Mouse (Mus musculus) heart, postnatal 36 days (tissue): ENCODE measurements around the gene Cntn4. TPM values are rescaled to one million over a fixed set of nuclear protein-coding genes. Genes with fewer than 3 reads are reported as not detected.

ENCODE experiments used
- DNase-seq, 2 experiments: peaks; one replicate each; pipeline ENCODE4 v3.0.0; 2021 to 2022
- intact Hi-C: fragments of 180-260 bp; cut with DNase I; formaldehyde crosslinking; loops from one replicate; pipeline ENCODE4 v1.15.1; 2025
- total RNA-seq, 2 experiments: library from RNA; stranded (reverse); gene quantifications; 2 replicates each; pipeline ENCODE4 v1.2.3; 2021

The Cntn4 gene
- total RNA-seq, 2 experiments from 2014 or later = not detected

DNA sequence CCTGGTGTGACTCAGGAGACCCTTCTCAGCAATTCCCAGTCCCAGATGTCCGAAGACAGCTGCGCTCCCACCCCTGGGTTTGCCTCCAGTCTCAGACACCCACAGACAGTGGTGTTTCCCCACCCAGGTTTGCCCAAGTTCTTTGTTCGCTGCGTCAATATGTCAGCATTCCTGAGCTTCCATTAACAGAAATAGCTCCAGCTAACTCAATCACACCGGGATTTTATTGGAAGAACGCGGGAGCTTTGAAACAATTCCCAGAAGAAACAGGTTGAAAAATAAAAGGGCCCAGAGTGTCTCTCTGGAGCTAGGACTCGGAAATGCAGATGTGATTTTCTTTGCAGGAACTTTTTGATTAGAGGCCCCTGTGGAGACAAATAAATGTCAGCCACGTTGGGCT is 916.3 kb downstream of the Cntn4 start:
- no peak for DNase-seq

DNA sequence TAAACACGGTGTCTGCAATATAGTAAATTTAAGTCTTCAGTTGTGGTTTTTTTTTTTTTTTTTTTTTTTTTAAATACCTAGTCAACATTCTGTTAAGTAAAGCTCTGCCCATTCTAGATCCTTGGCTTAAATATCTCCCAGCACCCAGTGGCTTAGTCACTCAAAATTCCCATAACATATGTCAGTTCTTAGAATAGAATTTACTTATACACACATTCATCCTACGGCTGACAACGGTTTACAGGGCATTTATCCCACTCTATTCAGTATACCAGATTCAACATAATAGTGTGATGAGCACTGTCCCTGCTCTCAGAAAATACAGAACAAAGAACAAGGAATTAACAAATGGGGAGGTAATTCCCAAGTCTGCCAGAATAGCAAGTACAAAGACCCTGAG is 939.6 kb downstream of the Cntn4 start:
- intact Hi-C loops = no loop called here
- DNase-seq = no peak

More for the DNA sequence above, 916.3 kb downstream of the Cntn4 start:
- intact Hi-C loops = no loop called here

DNA sequence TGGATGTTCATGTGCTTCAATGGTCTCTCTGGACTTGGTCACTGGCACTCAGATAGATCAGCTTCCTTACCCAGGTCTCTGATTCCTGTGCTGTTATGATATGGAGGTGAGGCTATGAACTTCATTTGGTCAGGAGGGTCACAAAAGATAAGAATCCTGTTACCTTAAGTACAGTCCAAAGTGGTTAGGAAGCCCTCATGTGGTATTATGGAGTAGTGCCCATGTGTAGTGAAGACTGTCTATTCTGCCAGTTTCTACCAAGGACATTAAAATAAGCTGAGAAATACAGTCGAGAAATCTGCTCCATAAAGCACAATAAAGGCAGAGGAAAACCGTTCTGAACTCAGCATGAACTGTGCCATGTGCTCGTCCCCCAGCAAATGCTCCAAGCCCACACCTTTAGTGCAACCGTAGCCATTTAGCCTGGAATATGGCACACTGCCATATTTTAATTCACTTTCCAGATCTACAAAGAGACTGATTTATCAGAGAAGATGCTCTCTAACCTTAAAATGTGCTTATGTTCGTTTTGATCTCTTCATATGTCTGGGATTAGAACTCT is 943.8 kb downstream of the Cntn4 start:
- no peak for DNase-seq
- intact Hi-C loops = no loop called here

DNA sequence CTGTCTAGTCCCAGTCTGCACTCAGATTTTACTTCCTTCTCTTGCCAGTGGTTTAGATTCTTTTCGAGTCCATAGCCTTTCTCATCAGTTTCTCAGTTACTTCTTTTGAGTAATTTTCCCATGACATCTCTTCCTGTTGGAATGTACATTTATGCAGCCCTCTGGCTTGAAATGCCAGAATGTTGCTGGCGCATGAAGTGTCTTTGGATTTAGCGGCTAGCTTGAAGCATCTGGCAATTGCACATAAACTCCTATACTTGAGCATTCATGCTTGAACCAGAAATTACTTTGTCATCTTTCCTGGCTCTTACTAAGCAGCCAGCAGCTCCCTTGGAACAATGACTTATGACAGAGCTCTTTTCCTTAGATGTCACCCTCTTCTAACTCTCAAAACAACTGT is 965.6 kb downstream of the Cntn4 start:
- no peak for DNase-seq

DNA sequence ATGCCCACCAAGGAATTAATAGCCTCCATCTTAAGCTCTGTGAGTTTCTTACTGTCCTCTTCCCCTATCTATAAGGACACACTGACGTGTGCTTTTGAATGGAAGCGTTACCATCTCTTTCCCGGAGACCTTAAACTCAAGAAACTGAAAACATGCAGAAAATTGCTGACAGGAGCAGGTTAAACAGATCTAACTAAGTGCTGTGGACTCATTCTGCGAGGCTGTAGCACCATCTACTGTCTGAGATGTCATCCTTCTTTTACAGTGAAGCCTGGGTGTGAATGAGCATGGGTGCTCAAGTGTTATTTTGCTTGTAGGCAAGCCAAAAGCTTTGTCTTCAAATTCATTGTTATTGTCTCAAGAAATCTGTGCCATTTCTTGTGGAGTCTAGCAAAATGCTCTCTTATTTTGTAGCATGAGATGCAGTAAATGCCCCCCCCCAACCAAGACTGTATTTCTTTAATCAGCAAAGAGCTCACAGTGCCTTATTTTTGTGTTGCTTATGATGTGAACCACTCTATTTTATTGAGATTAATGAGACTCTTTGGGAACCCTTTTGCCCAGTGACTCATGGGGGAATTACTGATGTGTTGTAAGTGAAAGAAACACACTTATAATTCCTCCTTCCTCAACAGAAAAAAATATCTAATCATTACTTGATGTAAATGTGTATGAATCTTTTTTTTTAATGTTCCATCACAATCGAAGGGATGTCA is 968.2 kb downstream of the Cntn4 start:
- DNase-seq = peak; percentile 1 to 3
- intact Hi-C loops = no loop called here

More for the DNA sequence above, 965.6 kb downstream of the Cntn4 start:
- intact Hi-C loops = no loop called here

DNA sequence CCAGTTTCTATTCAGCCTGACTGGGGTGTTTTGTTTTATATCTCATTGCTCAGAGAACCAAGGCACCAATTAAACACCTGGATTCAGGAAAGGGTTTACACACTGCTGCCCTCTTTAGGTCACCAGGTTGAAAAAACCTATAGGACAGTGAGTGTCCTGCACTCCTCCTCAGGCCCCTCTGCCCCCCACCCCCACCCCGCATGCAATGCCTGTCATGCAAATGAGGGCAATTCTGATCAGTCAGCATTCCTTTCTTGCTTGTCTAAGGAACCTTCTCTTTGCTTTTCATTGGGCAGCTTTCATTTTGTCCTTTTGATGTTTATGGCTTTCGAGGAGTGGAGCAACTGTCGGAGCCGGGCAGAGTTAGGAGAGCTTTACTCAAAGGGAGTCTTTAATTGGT is 969.5 kb downstream of the Cntn4 start:
- intact Hi-C loops = no loop called here
- DNase-seq = no peak

DNA sequence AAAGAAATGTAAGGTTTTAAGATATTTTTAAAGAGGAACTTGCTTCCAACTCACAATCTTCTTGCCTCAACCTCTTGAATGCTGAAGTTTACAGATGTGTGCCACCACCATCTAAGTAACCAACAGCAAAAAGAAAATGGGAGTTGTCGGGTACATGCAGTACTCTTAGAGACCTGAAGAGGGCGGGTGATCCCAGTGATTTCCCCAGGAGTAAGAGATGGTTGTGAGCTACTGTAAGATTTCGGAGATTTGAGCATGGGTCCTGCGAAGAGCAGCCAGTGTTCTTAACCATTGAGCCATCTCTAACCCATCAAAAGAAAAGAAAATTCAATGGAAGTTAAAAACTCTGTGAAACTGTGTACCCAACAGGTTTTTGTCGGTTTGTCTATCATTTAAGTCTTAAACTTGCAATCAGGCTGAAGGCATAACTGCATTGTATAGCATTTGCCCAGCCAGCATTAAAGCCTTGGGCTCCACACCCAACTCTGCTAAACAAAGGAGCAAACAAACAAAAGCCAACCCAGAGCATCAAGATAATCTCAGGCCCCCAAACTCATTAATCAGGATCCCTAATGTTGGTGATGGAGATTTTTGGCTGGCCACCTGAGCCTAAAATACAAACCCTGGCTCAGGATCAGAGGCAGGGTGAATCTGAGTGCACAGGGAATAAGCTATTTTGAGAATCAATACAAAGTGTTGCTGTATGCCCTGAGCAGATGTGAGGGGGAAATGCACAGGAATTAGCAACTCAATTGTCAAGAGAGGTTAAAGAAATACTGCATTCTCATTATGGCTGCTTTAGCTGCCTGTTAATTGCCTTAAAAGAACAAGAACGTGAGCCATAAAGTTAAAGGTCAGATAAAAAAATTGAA is 986.6 kb downstream of the Cntn4 start:
- DNase-seq = peak; percentile 9 to 48

DNA sequence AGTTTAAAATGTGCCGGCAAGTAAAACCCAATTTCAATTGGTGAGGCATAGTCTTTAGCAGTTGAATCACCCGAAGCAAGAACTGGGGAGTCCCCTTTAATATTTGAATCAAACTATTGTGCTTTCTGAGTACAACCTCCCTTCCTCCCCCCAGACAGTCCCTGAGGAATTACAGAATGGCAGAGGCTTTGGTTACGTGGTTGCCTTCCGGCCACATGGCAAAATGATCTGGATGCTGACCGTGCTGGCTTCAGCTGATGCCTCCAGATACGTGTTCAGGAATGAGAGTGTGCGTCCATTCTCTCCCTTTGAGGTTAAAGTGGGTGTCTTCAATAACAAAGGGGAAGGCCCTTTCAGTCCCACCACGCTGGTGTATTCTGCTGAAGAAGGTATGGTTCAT is 998.1 kb downstream of the Cntn4 start:
- DNase-seq = no peak
- intact Hi-C loops = no loop called here

More for the DNA sequence above, 986.6 kb downstream of the Cntn4 start:
- intact Hi-C loops = loop anchor here (5.0 kb wide), 1 partner anchor 138 kb away; the partner anchor contains the start of gene Crbn

DNA sequence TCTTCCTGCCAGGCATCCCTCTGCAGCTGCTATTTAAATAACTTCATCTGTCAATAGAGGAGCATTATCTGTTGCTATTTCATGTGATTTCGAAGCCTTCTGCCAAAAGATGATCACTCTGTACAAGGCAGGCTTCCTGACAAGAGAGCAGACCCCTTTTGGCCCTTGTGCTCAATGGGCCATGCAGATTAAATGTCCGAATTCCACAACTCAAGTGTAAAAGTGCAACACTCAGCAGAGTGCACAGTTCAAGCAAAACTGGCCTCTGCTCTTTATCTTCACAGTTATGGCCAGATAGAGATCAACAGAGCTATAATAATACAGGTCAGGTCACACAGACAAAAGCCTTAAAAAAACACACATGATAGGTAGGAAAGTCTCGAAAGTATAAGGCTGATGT is 1024.5 kb downstream of the Cntn4 start:
- DNase-seq = no peak
- intact Hi-C loops = no loop called here

DNA sequence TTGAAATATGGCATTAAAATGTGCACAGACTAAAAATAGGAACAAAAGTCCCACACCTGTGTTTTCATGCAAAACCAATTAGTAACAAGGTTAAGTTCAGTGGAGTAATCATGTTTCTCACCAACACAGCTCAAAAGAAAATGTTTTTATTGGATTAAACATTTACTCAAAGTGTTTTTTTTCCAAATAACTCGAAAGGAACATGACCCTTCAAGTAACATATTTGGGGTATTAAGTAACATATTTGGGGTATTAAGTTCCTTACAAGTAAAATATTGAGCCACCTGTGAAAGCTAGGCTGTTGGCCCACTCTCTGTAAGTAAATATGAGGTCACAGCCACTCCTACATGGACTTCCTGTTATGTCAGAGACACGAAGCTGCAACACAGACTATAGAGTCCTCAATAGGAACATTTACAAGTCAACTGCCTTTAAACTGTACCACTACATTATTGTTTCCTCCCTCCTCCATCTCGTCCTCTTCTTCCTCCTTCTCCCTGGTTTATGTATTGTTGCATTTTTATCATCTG is 1028.1 kb downstream of the Cntn4 start:
- intact Hi-C loops = no loop called here
- DNase-seq = no peak

DNA sequence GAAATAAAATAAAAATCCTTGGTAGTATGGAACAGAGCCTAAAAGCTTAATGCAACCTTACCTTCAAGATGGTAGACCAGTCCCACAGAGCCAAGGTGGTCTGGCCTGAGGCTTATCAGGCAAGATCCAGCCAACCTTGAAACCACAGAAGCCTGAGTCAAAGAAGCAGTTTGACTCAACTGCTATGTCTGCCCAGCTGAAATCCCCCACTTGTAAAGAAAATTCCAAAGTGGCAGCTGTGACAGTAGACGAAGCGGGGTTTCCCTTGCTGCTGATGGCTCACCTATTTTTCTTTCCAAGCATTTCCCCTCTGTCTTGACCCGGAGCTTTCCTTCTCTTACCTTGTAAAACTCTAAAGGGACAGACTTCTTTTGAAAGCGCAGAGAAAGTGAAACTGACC is 1048.2 kb downstream of the Cntn4 start:
- intact Hi-C loops = no loop called here
- DNase-seq = no peak

DNA sequence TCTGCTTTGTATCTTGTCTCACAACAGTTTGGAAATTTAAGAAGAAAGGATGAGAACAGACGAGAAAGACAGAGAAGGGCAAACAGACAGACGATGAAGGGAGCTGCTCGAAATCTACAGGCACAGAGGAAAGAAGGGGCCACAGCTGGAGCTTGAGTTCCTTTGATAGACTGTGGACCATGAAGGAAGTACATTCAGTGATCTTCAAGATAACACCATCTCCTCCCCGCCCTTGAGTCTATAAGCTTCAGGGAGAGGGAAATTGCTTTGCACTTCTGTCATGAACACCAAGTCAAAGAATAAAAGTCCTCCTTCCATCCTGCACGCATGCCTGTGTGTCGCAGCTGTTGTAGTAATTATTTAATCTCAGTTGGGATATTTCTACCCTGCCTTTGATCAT is 1048.6 kb downstream of the Cntn4 start:
- intact Hi-C loops = no loop called here
- no peak for DNase-seq

DNA sequence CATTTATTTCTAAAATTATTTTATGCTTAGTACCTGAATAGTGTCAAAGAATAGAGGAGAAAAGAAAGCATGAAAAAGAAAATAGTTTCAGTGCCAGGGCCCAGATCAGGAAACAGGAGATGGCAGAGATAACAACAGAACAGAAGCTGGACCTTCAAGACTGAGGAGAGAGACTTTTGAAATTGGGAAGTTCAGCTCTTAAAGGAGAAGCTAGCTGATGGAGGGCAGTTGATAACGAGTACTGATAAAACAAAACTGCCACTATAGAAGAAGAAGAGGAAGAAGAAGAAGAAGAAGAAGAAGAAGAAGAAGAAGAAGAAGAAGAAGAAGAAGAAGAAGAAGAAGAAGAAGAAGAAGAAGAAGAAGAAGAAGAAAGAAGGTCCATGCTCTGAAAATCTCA is 1050.2 kb downstream of the Cntn4 start:
- intact Hi-C loops = no loop called here
- no peak for DNase-seq

DNA sequence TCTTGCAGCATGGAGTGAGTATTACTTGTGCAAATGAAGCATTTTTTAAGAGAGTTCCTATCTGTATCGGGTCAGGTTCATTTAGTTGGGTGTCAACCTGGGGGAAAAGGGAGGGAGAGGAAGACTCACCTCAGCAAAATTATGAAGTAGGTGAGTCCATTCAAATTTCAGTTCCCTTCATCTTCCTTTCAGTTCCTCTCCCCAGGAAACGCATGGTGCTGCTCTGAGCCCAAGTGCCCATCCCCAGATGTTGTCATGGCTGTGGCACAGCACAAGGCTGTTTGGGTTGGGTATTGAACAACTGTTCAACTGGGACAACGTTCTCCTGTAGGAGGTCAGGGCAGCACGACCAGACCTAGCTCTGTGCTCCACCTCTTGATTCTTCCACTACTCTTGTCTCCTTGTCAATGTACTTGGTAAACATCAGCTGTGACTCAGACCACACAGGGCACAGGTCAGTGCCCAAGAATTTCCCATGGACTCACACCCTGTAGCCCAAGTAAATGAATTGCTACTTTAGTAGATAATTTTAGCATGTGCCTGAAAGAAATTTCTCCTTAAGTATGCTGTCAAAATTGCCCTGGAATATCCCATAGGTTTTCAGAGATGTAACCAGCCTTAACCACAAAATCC is 1052.3 kb downstream of the Cntn4 start:
- DNase-seq = no peak
- intact Hi-C loops = no loop called here

DNA sequence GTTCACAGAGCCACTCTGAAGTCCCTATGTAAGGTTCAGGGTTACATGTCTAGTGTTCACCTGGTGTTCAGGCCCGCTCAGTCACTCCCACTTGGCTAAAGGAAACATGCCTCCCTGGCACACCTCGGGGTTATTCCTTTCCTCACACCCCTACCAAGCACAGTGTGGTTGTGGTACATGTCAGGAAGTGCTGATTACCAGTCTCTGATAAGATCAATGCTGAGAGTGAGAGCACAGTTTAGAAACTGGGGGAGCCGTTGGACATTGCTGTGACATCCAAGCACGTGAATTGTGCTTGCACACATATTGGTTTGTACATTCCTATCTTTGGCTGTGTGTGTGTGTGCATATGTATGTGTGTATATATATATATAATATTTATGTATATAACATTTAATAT is 1055.1 kb downstream of the Cntn4 start:
- no peak for DNase-seq
- intact Hi-C loops = no loop called here

DNA sequence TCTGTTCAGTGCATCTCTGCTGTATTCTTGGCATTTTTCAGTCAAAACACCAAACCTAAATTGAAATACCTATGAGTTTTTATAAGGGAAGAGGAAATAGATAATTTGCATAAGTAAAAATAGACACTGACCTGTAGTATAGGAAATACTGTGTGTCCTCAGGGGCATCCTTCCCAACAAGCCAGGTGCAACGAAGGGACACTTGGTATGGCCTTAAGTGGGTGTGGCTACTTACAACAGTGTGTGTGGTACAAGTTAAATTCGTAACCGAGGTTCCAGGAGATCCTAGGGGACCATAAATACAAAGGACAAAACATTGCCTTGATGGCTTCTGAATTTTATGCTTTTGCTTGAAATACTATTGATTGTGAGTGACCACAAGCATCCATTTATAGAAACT is 1060.8 kb downstream of the Cntn4 start:
- intact Hi-C loops = no loop called here
- DNase-seq = no peak

DNA sequence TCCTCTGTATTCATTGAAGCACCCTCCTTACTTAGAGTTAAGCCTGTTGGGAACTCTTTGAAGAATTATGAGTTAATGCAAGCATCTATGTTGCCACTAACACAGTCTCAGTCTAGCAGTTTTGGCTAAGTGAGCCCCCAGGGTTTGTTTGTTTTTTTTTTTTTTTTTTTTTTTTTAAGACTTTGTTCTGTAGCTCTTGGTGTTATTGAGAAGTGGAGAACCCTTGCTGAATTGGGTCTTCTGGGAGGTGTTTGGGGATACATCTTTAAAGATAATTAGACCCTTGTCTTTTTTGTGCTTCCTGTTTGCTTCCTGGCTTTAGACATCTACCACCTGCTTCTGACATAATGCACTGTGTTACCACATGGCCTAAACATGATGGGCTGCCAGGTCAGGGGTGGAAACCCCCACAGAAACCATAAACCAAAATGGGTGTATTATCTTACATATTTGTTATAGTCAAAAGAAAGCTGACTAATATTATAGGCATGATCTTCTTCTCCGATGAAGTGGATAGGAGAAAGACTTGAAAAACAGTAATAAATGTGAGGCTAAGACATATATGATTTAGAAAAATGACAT is 1062.9 kb downstream of the Cntn4 start:
- intact Hi-C loops = no loop called here

DNA sequence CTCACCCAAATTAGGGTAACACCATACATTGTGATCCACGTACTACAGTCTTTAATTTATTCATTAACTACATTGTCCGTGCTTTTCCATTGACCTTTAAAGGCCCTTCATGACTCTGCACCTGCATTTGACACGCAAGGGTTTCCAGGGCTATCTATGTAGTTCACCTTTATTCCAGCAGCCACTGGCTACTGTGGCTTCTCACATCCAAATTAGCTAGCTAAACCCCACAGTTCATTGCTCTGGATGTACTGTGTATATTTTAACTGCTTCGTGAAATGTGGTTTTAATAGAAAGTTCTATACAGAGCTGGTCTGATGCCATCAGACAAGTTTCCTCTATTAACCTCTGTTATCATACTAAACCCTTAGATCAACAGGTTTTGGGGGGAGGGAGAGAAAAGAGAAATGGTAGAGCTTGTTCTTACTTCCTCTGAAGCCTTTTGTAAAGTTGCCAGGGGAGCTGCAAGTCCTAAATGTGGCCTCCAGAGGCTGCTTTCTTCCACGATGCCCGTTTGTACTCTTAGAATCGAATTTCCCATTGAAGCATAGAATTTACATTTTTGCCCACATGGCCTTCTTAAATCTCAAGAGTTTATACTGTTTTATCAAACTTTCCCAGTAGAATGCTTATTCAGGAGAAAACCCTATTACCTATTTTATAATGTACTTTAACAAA is 1066.2 kb downstream of the Cntn4 start:
- DNase-seq = no peak
- intact Hi-C loops = no loop called here

More for the DNA sequence above, 1062.9 kb downstream of the Cntn4 start:
- DNase-seq = no peak

DNA sequence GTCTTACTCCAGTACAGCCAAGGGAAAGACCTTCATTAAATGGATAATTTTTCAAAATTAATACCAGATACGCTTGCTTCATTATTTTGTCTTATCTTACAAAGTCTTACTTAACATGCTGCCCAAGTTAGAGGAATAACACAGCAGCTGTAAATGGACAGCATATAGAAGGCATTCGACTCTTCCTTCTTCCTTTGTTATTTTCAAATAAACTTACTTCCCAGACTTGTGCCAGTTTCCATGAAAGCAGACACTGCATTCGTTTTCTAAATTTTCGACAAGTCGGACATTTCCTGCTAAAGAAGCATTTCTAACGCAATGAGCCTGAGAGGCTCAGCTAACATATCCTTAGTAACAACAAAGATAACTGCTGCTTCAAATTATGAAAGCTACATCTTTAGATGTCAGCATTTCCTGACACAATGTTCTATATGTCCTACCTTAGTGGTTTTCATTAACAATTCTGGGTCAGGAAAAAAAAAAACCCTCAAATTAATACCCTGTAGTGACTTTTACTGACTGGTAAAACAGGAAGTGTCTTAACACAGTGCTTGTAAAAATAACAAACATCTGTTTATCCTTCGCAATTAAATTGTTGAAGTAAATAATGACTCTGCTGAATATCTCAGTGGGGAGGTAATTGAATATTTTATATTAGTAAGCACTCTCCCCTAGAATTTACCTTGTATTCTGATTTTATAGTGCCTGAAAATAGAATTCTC is 1068.4 kb downstream of the Cntn4 start:
- intact Hi-C loops = no loop called here
- DNase-seq = no peak
